Mouse (Mus musculus): ENCODE data around the gene Tmem262.
A peak's percentile ranks its signal among the peaks of the same experiment; 100 is the strongest.

Gene Tmem262

GRCm38 (mm10) chr19:6061641-6062302, 18.1 kb upstream of the Tmem262 start:
- peak; percentile 54 for DNase-seq

- DNase-seq = no peak
These were observed 17.4 kb upstream of the Tmem262 start for GRCm38 (mm10) chr19:6062418-6062817.

- no peak for DNase-seq
These were observed 16.8 kb upstream of the Tmem262 start for GRCm38 (mm10) chr19:6063081-6063480.

- DNase-seq = no peak
These were observed 13.3 kb upstream of the Tmem262 start for GRCm38 (mm10) chr19:6066571-6066970.

GRCm38 (mm10) chr19:6067011-6067723, 12.7 kb upstream of the Tmem262 start:
- peak; percentile 80 for DNase-seq

GRCm38 (mm10) chr19:6067724-6068415, 12.0 kb upstream of the Tmem262 start, which contains the start of gene Tm7sf2:
TSS of gene Tm7sf2 (minus strand) at chr19:6068373.
- peak; percentile 86 for DNase-seq

GRCm38 (mm10) chr19:6068951-6069350, 10.9 kb upstream of the Tmem262 start:
- DNase-seq = no peak

- DNase-seq = no peak
These were observed 10.0 kb upstream of the Tmem262 start for GRCm38 (mm10) chr19:6069851-6070250.

- DNase-seq = no peak
These were observed 9.1 kb upstream of the Tmem262 start for GRCm38 (mm10) chr19:6070571-6071250.

- DNase-seq = no peak
These were observed 8.6 kb upstream of the Tmem262 start for GRCm38 (mm10) chr19:6071261-6071660.

- DNase-seq = no peak
These were observed 5.9 kb upstream of the Tmem262 start for GRCm38 (mm10) chr19:6073889-6074288.

GRCm38 (mm10) chr19:6076564-6077393, 3.1 kb upstream of the Tmem262 start, which contains the start of gene Vps51:
TSS of gene Vps51 (minus strand) at chr19:6077231.
- DNase-seq = peak; percentile 86

- DNase-seq = no peak
These were observed 2.3 kb downstream of the Tmem262 start, which contains the start of gene Gm28374 for GRCm38 (mm10) chr19:6082156-6082555. TSS of gene Gm28374 (minus strand) at chr19:6082256.

GRCm38 (mm10) chr19:6084478-6085248, 4.8 kb downstream of the Tmem262 start, which contains the start of the genes Zfpl1 and Cdca5:
TSS of gene Zfpl1 (minus strand) at chr19:6084956.
TSS of gene Cdca5 (plus strand) at chr19:6084983.
- DNase-seq = peak; percentile 95

GRCm38 (mm10) chr19:6085417-6085879, 5.6 kb downstream of the Tmem262 start:
- no peak for DNase-seq

GRCm38 (mm10) chr19:6088841-6089240, 9.0 kb downstream of the Tmem262 start:
- no peak for DNase-seq

- DNase-seq = no peak
These were observed 14.3 kb downstream of the Tmem262 start, which contains the start of gene AC131692.1 for GRCm38 (mm10) chr19:6094119-6094518. TSS of gene AC131692.1 (plus strand) at chr19:6094419.

- DNase-seq = no peak
These were observed 18.0 kb downstream of the Tmem262 start for GRCm38 (mm10) chr19:6097847-6098246.

- DNase-seq = no peak
These were observed 21.4 kb downstream of the Tmem262 start for GRCm38 (mm10) chr19:6101186-6101585.

- no peak for DNase-seq
These were observed 22.5 kb downstream of the Tmem262 start for GRCm38 (mm10) chr19:6102169-6102853.
